Mouse (Mus musculus) thymus, adult 2 months (tissue): ENCODE data around the gene C1qtnf1.

Experiments used
- CTCF ChIP-seq: fragments of 200-500 bp; IDR thresholded peaks from 2 replicates; pipeline ENCODE4 v1.5.1; 2012; ENCODE audit warnings: mild to moderate bottlenecking, control low read depth, low read length, moderate library complexity, borderline replicate concordance; ENCODE audit not compliant: control insufficient read depth, poor library complexity, insufficient read depth; ENCODE audit errors: extremely low read depth
- POLR2A ChIP-seq: fragments of 200-500 bp; IDR thresholded peaks from 2 replicates; pipeline ENCODE4 v1.6.1; 2012; ENCODE audit warnings: mild to moderate bottlenecking, low read length, control low read depth, moderate library complexity; ENCODE audit not compliant: control insufficient read depth, poor library complexity, insufficient read depth; ENCODE audit errors: extremely low read depth

DNA sequence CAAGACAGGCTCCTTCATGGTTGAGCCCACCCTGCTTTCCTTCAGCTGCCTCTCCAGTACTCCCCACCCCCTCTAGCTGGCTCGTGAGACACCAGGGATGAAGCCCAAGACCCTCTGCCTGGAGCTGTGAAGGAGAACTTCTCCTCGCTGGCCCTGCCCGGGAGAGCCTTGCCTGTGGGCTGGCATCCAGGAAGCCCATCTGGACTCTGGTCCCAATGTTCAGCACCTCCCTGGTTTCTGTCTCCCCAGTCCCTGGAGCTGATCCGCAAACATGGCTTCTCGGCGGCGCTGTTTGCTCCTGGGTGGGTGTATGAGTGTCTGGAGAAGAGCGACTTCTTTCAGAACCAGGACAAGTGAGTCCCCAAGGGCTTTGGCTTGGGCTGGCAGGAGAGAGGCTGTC is 56.2 kb downstream of the C1qtnf1 start:
- TF ChIP-seq POLR2A = no peak
- TF ChIP-seq CTCF = no peak
